Mouse (Mus musculus) CD4-positive, CD25-positive, alpha-beta regulatory T cell, adult 4 months (primary cell): ENCODE results near the gene Zer1. TPM values are rescaled to one million over a fixed set of nuclear protein-coding genes. Genes with fewer than 3 reads are reported as not detected.
"Not testable (repeated sequence)": the region's sequence is repeated elsewhere in the genome, so short reads cannot be mapped to it uniquely, and the experiment has no call there.

ENCODE experiments used
- ATAC-seq: one replicate; pipeline ENCODE4 v1.8.0; 2017
- polyA plus RNA-seq, 2 experiments: library from polyadenylated mRNA; unstranded; fragments of 100-300 nt; shearing (Covaris generic); gene quantifications; one replicate each; pipeline ENCODE4 v1.2.1; 2017

The Zer1 gene
- polyA plus RNA-seq, 2 experiments from 2014 or later, result 18.5 to 25.5 TPM

- no peak for ATAC-seq
Measured at GRCm38 (mm10) chr2:30076959-30077358, 47.4 kb downstream of the Zer1 start.

- ATAC-seq, result no peak
Measured at GRCm38 (mm10) chr2:30076439-30076838, 47.9 kb downstream of the Zer1 start.

GRCm38 (mm10) chr2:30075625-30076024 is 48.8 kb downstream of the Zer1 start:
- no peak for ATAC-seq

- no peak for ATAC-seq
Measured at GRCm38 (mm10) chr2:30073285-30073684, 51.1 kb downstream of the Zer1 start.

GRCm38 (mm10) chr2:30072875-30073274 is 51.5 kb downstream of the Zer1 start:
- no peak for ATAC-seq

- no peak for ATAC-seq
Measured at GRCm38 (mm10) chr2:30067962-30068361, 56.4 kb downstream of the Zer1 start.

- peak; percentile 8 for ATAC-seq
Measured at GRCm38 (mm10) chr2:30067031-30067888, 57.1 kb downstream of the Zer1 start.

GRCm38 (mm10) chr2:30066046-30066901 is 58.1 kb downstream of the Zer1 start:
- peak; percentile 70 for ATAC-seq

- ATAC-seq, result no peak
Measured at GRCm38 (mm10) chr2:30064298-30064697, 60.1 kb downstream of the Zer1 start.

- ATAC-seq, result no peak
Measured at GRCm38 (mm10) chr2:30063791-30064190, 60.6 kb downstream of the Zer1 start.

- no peak for ATAC-seq
Measured at GRCm38 (mm10) chr2:30063235-30063634, 61.1 kb downstream of the Zer1 start.

GRCm38 (mm10) chr2:30062249-30063093 is 61.9 kb downstream of the Zer1 start:
- no peak for ATAC-seq

GRCm38 (mm10) chr2:30061215-30062166 is 62.9 kb downstream of the Zer1 start:
- peak; percentile 19 for ATAC-seq

GRCm38 (mm10) chr2:30058418-30058817 is 66.0 kb downstream of the Zer1 start:
- ATAC-seq, result no peak

- no peak for ATAC-seq
Measured at GRCm38 (mm10) chr2:30057223-30057904, 67.0 kb downstream of the Zer1 start, which contains the start of gene Set. TSS of gene Set (plus strand) at chr2:30057378.

- ATAC-seq, result no peak
Measured at GRCm38 (mm10) chr2:30056736-30057135, 67.6 kb downstream of the Zer1 start.

GRCm38 (mm10) chr2:30055310-30055709 is 69.1 kb downstream of the Zer1 start:
- not testable (repeated sequence) for ATAC-seq

- ATAC-seq, result peak; percentile 53
Measured at GRCm38 (mm10) chr2:30051992-30052761, 72.2 kb downstream of the Zer1 start.

GRCm38 (mm10) chr2:30049831-30050230 is 74.6 kb downstream of the Zer1 start:
- ATAC-seq, result no peak
